In genomic region chr5:136567176-136568025, GRCm38 (mm10) we compare ENCODE assay signal across 8 mouse cellular contexts. TPM values are rescaled to one million over a fixed set of nuclear protein-coding genes. Genes with fewer than 3 reads are reported as not detected.
DNase-seq lines count a peak whose midpoint lies in the region; ATAC-seq and TF ChIP-seq lines count a peak whose summit lies in the region.

Cux1 (minus strand) TSS chr5:136567490.

- peak within 1 kb of the TSS; percentile 97 for H3K9ac ChIP-seq in ES-E14 (ENCODE audit: insufficient read depth, low read depth, low read length, poor library complexity, severe bottlenecking)
- peak within 1 kb of the TSS; percentile 96 for H3K9ac ChIP-seq in lung, embryonic 15.5 days

- TF ChIP-seq POLR2A in olfactory bulb, adult 2 months (IDR thresholded peaks at IDR 0.05; ENCODE audit: insufficient read depth, low read depth, low read length) = peak; percentile 24; the same call in 1 of the 2 replicates
- no peak for TF ChIP-seq POLR2A in thymus, adult 2 months (IDR thresholded peaks at IDR 0.05; ENCODE audit: control insufficient read depth, extremely low read depth, insufficient read depth, low read length, poor library complexity)

- H3K36me3 ChIP-seq in ES-E14 (ENCODE audit: control insufficient read depth, insufficient read depth, low read length, poor library complexity, severe bottlenecking) = no peaks in the 10 kb centered on the region
- no peaks in the 10 kb centered on the region for H3K36me3 ChIP-seq in lung, embryonic 15.5 days
- no peaks in the 10 kb centered on the region for H3K36me3 ChIP-seq in thymus, adult 2 months (ENCODE audit: control insufficient read depth, insufficient read depth, low read length)

- peaks cover 0 to 3% of the 10 kb centered on the region in 2 experiments; a peak in 1 of 4 replicates for H3K4me1 ChIP-seq in ES-E14 (ENCODE audit: control insufficient read depth in 2 of 2, insufficient read depth in 2 of 2, low read length in 2 of 2, poor library complexity in 1 of 2)
- peaks cover 35% of the 10 kb centered on the region for H3K4me1 ChIP-seq in lung, embryonic 15.5 days
- peaks cover 8% of the 10 kb centered on the region for H3K4me1 ChIP-seq in olfactory bulb, adult 2 months (ENCODE audit: control insufficient read depth, insufficient read depth, low read length)
- peaks cover 16% of the 10 kb centered on the region for H3K4me1 ChIP-seq in thymus, adult 2 months (replicated peaks; ENCODE audit: control insufficient read depth, insufficient read depth, low read length)

- H3K27me3 ChIP-seq in lung, embryonic 15.5 days = peaks cover 28% of the 10 kb centered on the region
- no peaks in the 10 kb centered on the region for H3K27me3 ChIP-seq in thymus, adult 2 months (ENCODE audit: control insufficient read depth, insufficient read depth, low read length)

- peak; percentile 59 for TF ChIP-seq CTCF in olfactory bulb, adult 2 months (IDR thresholded peaks at IDR 0.05; ENCODE audit: insufficient read depth, low read depth, low read length)
- peak; percentile 88 for TF ChIP-seq CTCF in thymus, adult 2 months (IDR thresholded peaks at IDR 0.05; ENCODE audit: borderline replicate concordance, control insufficient read depth, extremely low read depth, insufficient read depth, low read length, poor library complexity)

- ATAC-seq in frontal cortex, adult (ENCODE audit: low TSS enrichment) = peak; percentile 83
- peak; percentile 61 to 65 for ATAC-seq in hematopoietic stem cell, adult 5-6 weeks (replicated peaks in 1 of 2; ENCODE audit: insufficient read depth in 1 of 2, low FRiP score in 2 of 2, low TSS enrichment in 1 of 2, low read depth in 1 of 2, poor library complexity in 2 of 2, severe bottlenecking in 2 of 2)
- ATAC-seq in lung, embryonic 15.5 days (ENCODE audit: borderline replicate concordance, extremely low read depth, low FRiP score, low TSS enrichment) = peak; percentile 90

- 1% methylated on average over 71 of the region's 103 CpGs for WGBS in lung, embryonic 15.5 days
- WGBS in olfactory bulb, adult 2 months = under 1% methylated on average over 90 of the region's 103 CpGs
- 0% methylated on average over 99 of the region's 103 CpGs for WGBS in thymus, adult 2 months

- no peaks in the 10 kb centered on the region for H3K9me3 ChIP-seq in ES-E14 (ENCODE audit: control insufficient read depth, insufficient read depth, low read depth, low read length)
- no peaks in the 10 kb centered on the region for H3K9me3 ChIP-seq in lung, embryonic 15.5 days

- no peak for DNase-seq in ES-E14 (ENCODE audit: low read depth, low spot score)
- peak; percentile 77 for DNase-seq in cerebellum, adult 8-10 months
- peak; percentile 43 for DNase-seq in layer of hippocampus, adult 9-10 months (ENCODE audit: low spot score)
- peak; percentile 85 for DNase-seq in thymus, adult 2 months

- peak within 1 kb of the TSS; percentile 69 for H3K27ac ChIP-seq in ES-E14 (ENCODE audit: insufficient read depth, low read depth, low read length, poor library complexity, severe bottlenecking)
- H3K27ac ChIP-seq in lung, embryonic 15.5 days = peak within 1 kb of the TSS; percentile 93
- peak within 1 kb of the TSS; percentile 91 for H3K27ac ChIP-seq in olfactory bulb, adult 2 months (ENCODE audit: insufficient read depth, low read depth, low read length)
- peak within 1 kb of the TSS; percentile 83 for H3K27ac ChIP-seq in thymus, adult 2 months (ENCODE audit: control insufficient read depth, insufficient read depth, low read length)

- peak within 1 kb of the TSS; percentile 97 to 99 for H3K4me3 ChIP-seq in ES-E14 (ENCODE audit: insufficient read depth in 1 of 2, low read depth in 1 of 2, low read length in 2 of 2, poor library complexity in 1 of 2, severe bottlenecking in 1 of 2)
- peak within 1 kb of the TSS; percentile 99 for H3K4me3 ChIP-seq in lung, embryonic 15.5 days
- peak within 1 kb of the TSS; percentile 99 for H3K4me3 ChIP-seq in olfactory bulb, adult 2 months (ENCODE audit: insufficient read depth, low read depth, low read length)
- peak within 1 kb of the TSS; percentile 99 for H3K4me3 ChIP-seq in thymus, adult 2 months (ENCODE audit: control insufficient read depth, insufficient read depth, low read length)

- in situ Hi-C loops in ES-E14 (cut with MboI; ENCODE audit: low sequenced_read_pairs in 2 of 2, unreplicated experiment in 2 of 2) = loop anchor here in 1 of 2 experiments (5.0 kb wide), 1 partner anchor 55 kb away; no protein-coding TSS in a partner anchor

- peak within 1 kb of the TSS; percentile 99 for H3K4me2 ChIP-seq in lung, embryonic 15.5 days

TF ChIP-seq in ES-E14, 5 proteins besides CTCF, POLR2A, EP300 and RAD21:
- TF ChIP-seq ZNF384 (IDR thresholded peaks at IDR 0.05; ENCODE audit: low read depth, low read length) (0 out of 2 replicates have a peak, but pooled peaks have one; percentile 8), CHD2 (IDR thresholded peaks at IDR 0.05; ENCODE audit: low read depth, low read length) (no peak)

RNA-seq across cellular contexts. Expression of gene Cux1, which starts in this region (rescaled TPM):
- total RNA-seq in ES-E14 (2012; rRNA removed) = 22.6 and 23.6 TPM in 2 replicates
- total RNA-seq in hematopoietic stem cell, adult 5-6 weeks (2017) = 171 and 172 TPM in 2 replicates
- 100 and 114 TPM in 2 replicates for polyA plus RNA-seq in lung, embryonic 15.5 days (2015; fragmentation: Nextera tagmentation; extraction: Ambion mirVana)
- 237 and 284 TPM in 2 replicates for polyA plus RNA-seq in olfactory bulb, adult 2 months (2012; ENCODE audit: insufficient read depth, insufficient read length, low replicate concordance, missing spikeins)
- polyA plus RNA-seq in thymus, adult 2 months (2012; rRNA removed) = 164 and 205 TPM in 2 replicates
